Mouse (Mus musculus): ENCODE measurements around the gene Btnl2.

GRCm38 (mm10) chr17:34399394-34399715 is 44.7 kb downstream of the Btnl2 start:
- no peak for TF ChIP-seq CTCF (IDR thresholded peaks at IDR 0.05; ENCODE audit: extremely low read depth, insufficient read depth, low read length)
- TF ChIP-seq POLR2A (IDR thresholded peaks at IDR 0.05; ENCODE audit: extremely low read depth, insufficient read depth, low read length): no peak

Data from cortical plate, adult 2 months (tissue).